Mouse (Mus musculus): ENCODE data around the gene Tceal5.

DNA sequence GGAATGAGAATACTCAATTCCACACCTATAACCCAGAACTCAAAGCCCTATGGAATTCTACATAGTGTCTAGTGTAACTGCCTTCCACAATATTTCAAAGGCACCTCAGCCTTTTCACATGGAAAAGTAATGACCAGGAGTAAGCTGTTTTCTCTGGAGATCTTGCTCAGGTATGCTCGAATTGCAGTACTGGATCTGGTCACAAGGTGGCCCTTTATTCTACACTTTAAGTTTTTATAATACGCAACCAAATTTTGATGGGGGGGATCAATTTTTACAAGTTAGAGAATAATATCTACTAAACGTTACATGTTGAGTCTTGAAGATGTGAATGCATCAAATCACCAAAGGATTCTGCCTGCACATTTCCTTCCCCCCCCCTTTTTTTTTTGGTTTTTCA is 34.4 kb upstream of the Tceal5 start:
- 0 out of 2 replicates have a peak, but pooled peaks have one; percentile 7 for TF ChIP-seq CTCF (conservative IDR thresholded peaks at IDR 0.05; ENCODE audit: insufficient read depth, insufficient read length, low read depth, low read length)
- TF ChIP-seq POLR2A (IDR thresholded peaks at IDR 0.05; ENCODE audit: low read depth, low read length): no peak

Data from kidney, adult 2 months (tissue).